9 mouse cellular contexts compared by ENCODE assay signal in genomic region chr11:120218946-120219345, GRCm38 (mm10). TPM values are rescaled to one million over a fixed set of nuclear protein-coding genes. Genes with fewer than 3 reads are reported as not detected.
DNase-seq lines count a peak whose midpoint lies in the region; ATAC-seq and TF ChIP-seq lines count a peak whose summit lies in the region.
"Had no signal": no experiment of that assay in that cellular context is flagged by ENCODE, and none has a peak within 500 bp of the region (broad histone marks: within the 10 kb centered on the region; RNA-seq: fewer than 3 reads in every experiment).

No protein-coding gene starts in this region.

- H3K27me3 ChIP-seq in G1E (ENCODE audit: insufficient read depth, low read length), result peaks cover 67% of the 10 kb centered on the region
- H3K27me3 ChIP-seq in liver, embryonic 15.5 days, result peaks cover 62% of the 10 kb centered on the region

- no peaks in the 10 kb centered on the region for H3K36me3 ChIP-seq in G1E (replicated peaks)
- no peaks in the 10 kb centered on the region for H3K36me3 ChIP-seq in liver, embryonic 15.5 days (replicated peaks)

- H3K27ac ChIP-seq in liver, embryonic 15.5 days (replicated peaks), result peak overlapping the region; percentile 10; the same call in 1 of the 2 replicates

- peak; percentile 34 for ATAC-seq in G1E (ENCODE audit: extremely low read depth, insufficient number of reproducible peaks, low FRiP score, poor library complexity, severe bottlenecking)
- ATAC-seq in liver, embryonic 15.5 days (ENCODE audit: insufficient read depth), result no peak

- intact Hi-C loops in heart, postnatal 36 days (cut with DNase I), result no loop called here

- peaks cover 2% of the 10 kb centered on the region; the same call in 1 of the 2 replicates for H3K4me1 ChIP-seq in G1E (ENCODE audit: insufficient read depth, low read depth, low read length)
- H3K4me1 ChIP-seq in liver, embryonic 15.5 days (replicated peaks), result peaks cover 29% of the 10 kb centered on the region

- H3K9ac ChIP-seq in liver, embryonic 15.5 days, result no peak overlapping the region

- H3K9me3 ChIP-seq in G1E (replicated peaks), result no peaks in the 10 kb centered on the region
- no peaks in the 10 kb centered on the region for H3K9me3 ChIP-seq in liver, embryonic 15.5 days (replicated peaks)

- TF ChIP-seq CTCF in G1E (IDR thresholded peaks at IDR 0.05; ENCODE audit: low read depth, low read length), result no peak

- 15% methylated on average over 6 of the region's 6 CpGs for WGBS in liver, embryonic 15.5 days (ENCODE audit: insufficient replicate concordance)

- H3K4me3 ChIP-seq in G1E (ENCODE audit: low read depth, low read length), result no peak overlapping the region
- H3K4me3 ChIP-seq in liver, embryonic 15.5 days (replicated peaks), result no peak overlapping the region

- peak; percentile 29 for DNase-seq in adrenal gland, postnatal 14 days
- DNase-seq in adrenal gland, postnatal 10 days, result no peak
- no peak for DNase-seq in G1E (ENCODE audit: low spot score)
- peak; percentile 38 to 43 for DNase-seq in heart, postnatal 36 days
- DNase-seq in cerebellum, postnatal 36 days, result no peak
- DNase-seq in urinary bladder, postnatal 10 days (ENCODE audit: low spot score), result no peak
- no peak for DNase-seq in left cerebral cortex, adult 9 months (ENCODE audit: low spot score in 2 of 2)
- DNase-seq: adrenal gland, postnatal 25 days had no signal

- H3K4me2 ChIP-seq in liver, embryonic 15.5 days, result no peak overlapping the region

RNA-seq across cellular contexts. Expression of gene Bahcc1, which starts 13.8 kb away (rescaled TPM):
- total RNA-seq in adrenal gland, postnatal 14 days (2021), result 12.4 and 17.2 TPM in 2 replicates
- 10 to 100 TPM; 13.8 to 20.5 TPM for total RNA-seq in adrenal gland, postnatal 10 days (2021)
- total RNA-seq in G1E (2014; fragmentation: Nextera tagmentation) (0.10 TPM in 1 of 2 replicates, not detected in the other), G1E (2017) (0.05 and 0.12 TPM in 2 replicates)
- 0.42 and 0.50 TPM in 2 replicates for polyA plus RNA-seq in G1E (2012)
- 10 to 100 TPM in 1 of 2 experiments, 1 to 10 TPM in 1; 8.5 to 11.2 TPM for total RNA-seq in heart, postnatal 36 days (2021)
- polyA plus RNA-seq in liver, embryonic 15.5 days (2015; fragmentation: Nextera tagmentation; extraction: Ambion mirVana), result 0.91 and 1.0 TPM in 2 replicates

Comparison
In these comparisons a context has a peak if more than half of its experiments do, and no peak if none do; other contexts are left out.
1. DNase-seq: peak in adrenal gland, postnatal 14 days (single experiment) and heart, postnatal 36 days (2 of 2); none in adrenal gland, postnatal 10 days (single experiment), G1E (single experiment), cerebellum, postnatal 36 days (0 of 2), urinary bladder, postnatal 10 days (single experiment) and left cerebral cortex, adult 9 months (0 of 2).
2. RNA of gene Bahcc1, which starts 13.8 kb away (total RNA-seq): 13.8 to 20.5 TPM in adrenal gland, postnatal 10 days, 12.4 to 17.2 TPM in adrenal gland, postnatal 14 days and 8.5 to 11.2 TPM in heart, postnatal 36 days; 0.05 to 0.12 TPM in G1E; every median in the first group is over 4 times any median in the second.